Mouse (Mus musculus): ENCODE data around the gene Ccdc91.

The Ccdc91 gene

DNA sequence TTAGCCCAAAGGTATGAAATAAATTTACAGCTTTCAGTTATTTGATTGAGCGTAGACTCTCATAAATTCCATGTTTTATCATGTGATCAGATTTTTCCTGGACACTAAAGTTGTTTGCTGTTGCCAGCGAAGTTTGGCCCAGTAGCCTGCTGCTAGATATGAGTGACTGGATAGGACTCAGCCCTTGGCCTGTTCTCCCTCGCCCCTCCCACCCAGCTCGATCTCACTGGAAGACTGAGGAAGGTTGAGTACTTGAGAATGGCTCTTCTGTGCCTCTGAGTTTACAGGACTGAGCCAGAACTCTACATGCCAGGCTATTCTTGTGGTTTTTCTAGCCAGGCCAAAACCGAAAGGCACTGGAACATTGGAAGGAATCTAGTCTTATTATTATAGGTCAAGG lies 93.6 kb downstream of the Ccdc91 start:
- in situ Hi-C loops (cut with MboI, MseI) = no loop called here

DNA sequence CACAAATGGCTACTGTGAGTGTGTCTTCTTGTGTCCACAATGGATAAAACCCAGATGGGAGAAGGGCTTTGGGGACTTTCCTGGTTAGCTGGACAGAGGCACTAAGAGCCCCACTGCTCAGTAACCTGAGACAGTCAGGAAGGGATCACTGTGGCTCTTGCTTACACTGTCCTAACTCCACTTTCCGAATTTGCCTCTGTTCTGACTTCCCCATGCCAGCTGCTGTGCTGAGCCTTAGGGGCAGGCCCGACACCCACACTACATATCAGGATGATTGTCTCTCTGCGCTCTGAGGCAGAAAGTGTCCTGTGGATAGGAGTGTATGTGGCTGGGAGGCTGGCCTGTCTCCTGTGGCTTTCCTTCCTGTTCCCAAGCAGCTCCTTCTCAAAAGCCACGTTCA lies 97.5 kb downstream of the Ccdc91 start:
- in situ Hi-C loops (cut with MboI, MseI) = no loop called here

- in situ Hi-C loops (cut with MboI, MseI) = no loop called here
These were observed 99.0 kb downstream of the Ccdc91 start for GRCm38 (mm10) chr6:147574454-147575182.

GRCm38 (mm10) chr6:147575183-147575784 lies 99.7 kb downstream of the Ccdc91 start:
- in situ Hi-C loops (cut with MboI, MseI) = no loop called here

DNA sequence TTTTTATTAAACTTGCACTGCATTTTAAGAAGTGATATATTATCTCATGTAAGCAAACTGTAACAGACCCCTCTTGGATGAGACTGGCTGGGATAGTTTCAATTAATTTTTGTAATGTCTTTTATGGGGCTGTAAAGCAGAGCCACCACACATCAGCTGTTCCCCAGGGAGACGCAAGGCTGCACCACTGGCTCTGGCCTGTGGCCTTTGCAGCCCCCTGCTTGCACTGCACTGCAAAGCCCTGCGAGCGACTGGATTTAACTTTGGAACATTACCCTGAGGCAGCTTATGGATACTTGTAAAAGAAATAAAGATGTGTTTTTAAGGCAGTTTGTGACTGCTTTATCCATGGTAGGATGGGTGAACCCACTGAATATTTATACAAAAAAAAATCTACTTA lies 112.0 kb downstream of the Ccdc91 start:
- in situ Hi-C loops (cut with MboI, MseI) = no loop called here

- in situ Hi-C loops (cut with MboI, MseI) = no loop called here
These were observed 131.0 kb downstream of the Ccdc91 start for GRCm38 (mm10) chr6:147606666-147607065.

- in situ Hi-C loops (cut with MboI, MseI) = no loop called here
These were observed 132.0 kb downstream of the Ccdc91 start for GRCm38 (mm10) chr6:147607613-147608012.

DNA sequence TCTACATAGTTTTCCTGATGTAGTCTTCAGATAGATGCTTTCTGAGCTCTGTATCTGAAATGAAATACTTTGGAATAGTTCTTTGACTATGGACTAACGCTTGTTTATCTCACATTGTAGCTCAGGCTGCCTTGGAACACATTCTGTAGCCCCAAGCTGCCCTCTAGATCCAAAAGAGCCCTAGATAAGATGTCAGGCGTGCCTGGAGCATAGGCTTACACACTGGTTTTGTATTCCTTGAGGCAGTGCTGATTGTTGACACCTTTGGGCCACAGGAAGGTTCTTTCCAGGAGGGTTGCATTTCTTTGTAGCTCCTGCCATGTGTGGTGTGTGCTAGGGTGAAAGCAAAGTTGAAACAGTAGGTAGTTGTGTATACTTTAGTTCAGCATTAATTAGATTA lies 139.7 kb downstream of the Ccdc91 start:
- in situ Hi-C loops (cut with MboI, MseI) = loop anchor here (5.0 kb wide), 1 partner anchor 63 kb away; no protein-coding TSS in a partner anchor

- in situ Hi-C loops (cut with MboI, MseI) = no loop called here
These were observed 147.5 kb downstream of the Ccdc91 start for GRCm38 (mm10) chr6:147623142-147623541.

GRCm38 (mm10) chr6:147636464-147636863 lies 160.8 kb downstream of the Ccdc91 start:
- in situ Hi-C loops (cut with MboI, MseI) = no loop called here

GRCm38 (mm10) chr6:147643875-147644274 lies 168.2 kb downstream of the Ccdc91 start:
- in situ Hi-C loops (cut with MboI, MseI) = no loop called here

GRCm38 (mm10) chr6:147644391-147644790 lies 168.8 kb downstream of the Ccdc91 start:
- in situ Hi-C loops (cut with MboI, MseI) = no loop called here

DNA sequence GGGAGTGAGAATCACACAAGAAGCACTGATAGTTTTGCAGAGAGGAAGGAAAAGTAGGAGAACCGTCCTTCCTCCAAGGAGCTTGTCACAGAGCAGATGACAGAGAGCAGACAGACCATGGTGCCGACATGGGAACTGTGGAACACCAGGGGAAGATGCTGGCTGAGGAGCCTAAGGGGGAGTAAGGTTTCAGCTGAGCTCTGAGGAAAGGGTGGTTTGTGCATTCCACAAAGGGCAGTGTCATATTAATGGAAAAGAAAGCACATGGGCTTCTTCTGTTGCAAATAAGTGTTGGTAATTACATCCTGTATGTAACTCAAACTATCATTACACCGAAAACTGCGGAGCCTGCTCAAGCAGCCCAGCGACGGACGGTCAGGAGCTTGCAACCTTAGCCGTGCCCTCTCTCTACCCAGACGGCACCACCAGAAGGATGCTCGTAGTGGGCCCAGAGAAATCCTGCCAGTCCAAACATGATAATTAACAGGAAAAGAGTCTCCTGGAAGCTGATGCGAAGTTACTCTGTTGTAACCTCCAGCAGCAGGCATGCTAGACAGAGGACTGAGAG lies 170.9 kb downstream of the Ccdc91 start:
- in situ Hi-C loops (cut with MboI, MseI) = no loop called here

GRCm38 (mm10) chr6:147658025-147658424 lies 182.4 kb downstream of the Ccdc91 start:
- in situ Hi-C loops (cut with MboI, MseI) = no loop called here

DNA sequence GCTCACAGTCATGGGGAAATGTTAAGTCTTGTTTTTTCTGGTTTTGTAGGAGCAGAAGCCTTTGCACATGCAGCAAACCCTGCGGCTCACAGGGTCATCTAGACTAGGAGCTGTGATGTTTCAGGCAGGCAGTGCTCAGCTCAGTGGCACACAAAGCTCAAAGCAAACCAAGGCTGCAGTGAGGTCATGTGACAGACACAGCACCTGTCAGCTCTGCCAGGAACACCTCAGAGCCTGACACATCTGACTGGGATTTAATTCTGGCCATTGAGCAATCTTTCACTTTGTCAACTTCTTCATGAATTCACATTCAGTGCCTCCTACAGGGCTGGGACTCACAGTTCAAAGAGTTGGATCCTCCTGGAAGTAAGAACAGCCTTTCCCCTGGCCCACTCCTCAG lies 185.1 kb downstream of the Ccdc91 start:
- in situ Hi-C loops (cut with MboI, MseI) = no loop called here

GRCm38 (mm10) chr6:147661841-147662240 lies 186.2 kb downstream of the Ccdc91 start:
- in situ Hi-C loops (cut with MboI, MseI) = no loop called here

DNA sequence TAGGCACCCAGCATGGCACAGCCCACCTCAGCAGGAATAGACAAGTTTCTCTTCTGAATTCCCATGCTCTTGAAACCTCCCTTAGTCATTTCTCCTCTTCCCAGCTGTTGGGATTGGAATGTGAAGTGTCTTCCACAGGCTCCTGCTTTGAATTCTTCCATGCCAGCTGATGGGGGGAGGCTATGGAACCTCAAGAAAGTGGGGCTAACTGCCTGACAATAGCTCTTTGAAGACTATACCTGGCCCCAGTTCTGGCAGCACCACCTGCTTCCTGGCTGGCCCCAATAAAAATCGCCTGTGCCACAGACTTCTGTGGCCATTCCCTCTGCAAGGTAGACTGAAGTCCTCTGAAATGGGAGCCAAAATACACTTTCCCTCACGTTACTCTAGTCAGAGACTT lies 187.0 kb downstream of the Ccdc91 start:
- in situ Hi-C loops (cut with MboI, MseI) = no loop called here

DNA sequence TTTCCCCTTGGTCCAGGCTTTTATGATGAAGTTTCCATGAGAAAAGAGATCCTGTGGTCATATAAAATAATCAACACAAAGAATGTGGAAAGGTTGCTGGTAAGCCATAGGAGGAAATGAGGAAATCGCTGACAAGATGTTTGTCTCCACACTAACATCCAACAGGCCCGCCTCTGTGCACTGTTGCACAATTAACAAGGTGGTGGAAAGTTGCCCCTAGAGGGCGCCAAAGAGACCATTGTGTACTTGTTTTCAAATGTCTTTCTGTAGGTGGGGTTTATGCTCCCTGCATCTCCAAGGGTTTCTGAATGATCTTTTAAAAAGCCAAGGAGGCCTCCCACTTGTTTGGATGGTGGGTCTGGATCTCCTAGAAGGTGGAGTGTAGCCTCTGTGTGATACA lies 188.7 kb downstream of the Ccdc91 start:
- in situ Hi-C loops (cut with MboI, MseI) = no loop called here

GRCm38 (mm10) chr6:147671366-147671765 lies 195.7 kb downstream of the Ccdc91 start:
- in situ Hi-C loops (cut with MboI, MseI) = no loop called here

GRCm38 (mm10) chr6:147672481-147672880 lies 196.9 kb downstream of the Ccdc91 start:
- in situ Hi-C loops (cut with MboI, MseI) = no loop called here

DNA sequence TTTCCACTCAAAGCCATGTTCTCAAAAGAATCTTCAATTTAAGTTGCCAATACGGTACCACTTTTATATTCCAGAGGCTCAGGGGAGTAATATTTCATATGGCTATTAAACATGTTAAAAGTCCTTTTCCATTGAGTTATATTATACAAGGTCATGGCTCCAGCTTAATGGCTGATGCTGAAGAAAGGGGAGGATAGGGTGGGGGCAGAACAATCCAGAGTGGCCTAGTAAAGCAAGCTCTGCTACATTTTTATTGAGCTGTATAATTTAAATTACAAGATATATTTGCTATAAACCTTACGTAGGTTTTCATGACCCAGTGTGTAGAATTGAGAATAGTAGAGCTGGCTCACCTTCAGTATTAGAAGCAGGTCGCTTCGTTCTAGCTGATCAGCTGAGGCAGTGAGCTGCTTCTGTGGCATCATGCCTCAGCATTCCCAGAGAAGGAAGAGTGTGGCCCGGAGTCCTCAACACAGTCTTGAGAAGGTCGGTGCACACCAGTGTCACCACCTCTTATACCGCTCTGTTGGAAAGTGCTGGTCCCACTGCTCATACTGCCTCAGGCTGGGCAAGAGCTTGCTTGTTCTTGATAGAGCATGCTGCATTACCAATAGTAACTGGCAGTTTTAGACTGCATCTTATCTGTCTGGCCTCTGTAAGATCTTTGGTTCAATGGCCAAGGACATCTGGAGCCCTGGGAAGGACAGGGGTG lies 199.6 kb downstream of the Ccdc91 start:
- in situ Hi-C loops (cut with MboI, MseI) = no loop called here

GRCm38 (mm10) chr6:147676214-147676613 lies 200.6 kb downstream of the Ccdc91 start:
- in situ Hi-C loops (cut with MboI, MseI) = no loop called here
